Mouse (Mus musculus): ENCODE measurements around the gene Nlrp4e. TPM values are rescaled to one million over a fixed set of nuclear protein-coding genes. Genes with fewer than 3 reads are reported as not detected.
"Not testable (repeated sequence)": the region's sequence is repeated elsewhere in the genome, so short reads cannot be mapped to it uniquely, and the experiment has no call there.

Gene Nlrp4e
- total RNA-seq (2021), result not detected

GRCm38 (mm10) chr7:23300892-23301291 lies at the start of gene Nlrp4e:
TSS of gene Nlrp4e (plus strand) at chr7:23301192.
- DNase-seq, result not testable (repeated sequence)

GRCm38 (mm10) chr7:23251582-23251981 lies 49.4 kb upstream of the Nlrp4e start, which contains the start of gene Vmn1r166:
TSS of gene Vmn1r166 (minus strand) at chr7:23251682.
- DNase-seq, result not testable (repeated sequence)

DNA sequence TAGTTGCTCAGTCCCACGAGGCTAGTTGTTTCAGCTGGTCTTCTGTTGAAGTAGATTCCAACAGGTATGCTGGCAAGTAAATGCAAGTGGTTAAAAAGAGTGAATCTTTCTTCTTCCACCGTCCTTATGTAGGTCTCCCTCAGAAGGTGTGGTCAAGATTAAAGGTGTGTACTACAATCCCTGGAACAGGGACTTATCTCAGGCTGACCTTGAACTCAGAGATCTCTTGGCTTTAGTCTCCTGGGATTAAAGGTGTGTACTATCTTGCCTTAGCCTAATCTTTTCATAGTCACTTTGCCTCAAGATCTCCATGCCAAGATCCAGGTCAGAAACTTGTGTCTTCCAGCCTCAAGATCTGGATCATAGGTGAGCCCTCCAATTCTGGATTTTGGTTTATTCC lies 22.2 kb upstream of the Nlrp4e start, which contains the start of gene Gm6902:
TSS of gene Gm6902 (minus strand) at position 101 of the 400 bp plus-strand sequence.
- not testable (repeated sequence) for DNase-seq

DNA sequence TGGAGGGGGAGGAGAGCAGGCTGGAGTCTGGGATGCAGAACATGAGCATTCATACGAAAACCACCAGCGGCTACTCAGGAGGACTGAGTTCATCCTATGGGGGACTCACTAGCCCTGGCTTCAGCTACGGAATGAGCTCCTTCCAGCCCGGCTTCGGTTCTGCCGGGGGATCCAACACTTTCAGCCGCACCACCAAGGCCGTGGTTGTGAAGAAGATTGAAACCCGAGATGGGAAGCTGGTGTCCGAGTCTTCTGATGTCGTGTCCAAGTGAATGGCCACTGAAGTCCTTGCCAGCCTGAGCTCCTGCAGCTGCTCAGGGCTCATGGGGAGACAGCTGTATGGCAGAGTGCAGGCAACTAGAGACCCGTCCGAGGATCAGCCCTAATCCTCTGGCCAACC lies 57.3 kb downstream of the Nlrp4e start:
- DNase-seq, result not testable (repeated sequence)

DNA sequence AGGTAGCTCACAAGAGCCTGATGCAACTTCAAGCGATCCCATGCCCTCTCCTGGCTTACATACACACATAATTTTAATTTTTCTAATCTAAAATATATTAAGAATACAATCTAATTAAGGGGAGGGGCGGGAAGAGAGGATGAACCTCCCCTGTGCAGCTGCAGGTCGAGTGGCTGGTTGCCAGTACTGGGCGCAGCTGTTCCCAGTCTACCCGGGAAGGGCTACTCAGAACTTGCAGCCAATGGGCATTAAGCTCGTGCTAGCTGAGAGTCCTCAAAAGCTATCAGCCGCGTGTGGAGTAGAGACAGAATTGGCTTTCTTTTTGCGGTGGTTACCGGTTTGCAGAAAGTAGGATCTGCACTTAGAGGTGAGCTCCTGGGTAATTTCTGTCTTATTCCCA lies 84.6 kb downstream of the Nlrp4e start, which contains the start of gene Nlrp5:
TSS of gene Nlrp5 (plus strand) at position 301 of the 400 bp plus-strand sequence.
- DNase-seq, result no peak

Small RNAs within 50 kb of the gene (microRNA-seq; reads per million reads assigned to microRNA genes)
- 0 reads per million in 2 experiments for gene Gm25196

Other genes starting within 250 kb of the Nlrp4e start
- gene Vmn1r163, start 245.7 kb upstream of the Nlrp4e start, total RNA-seq (2021), result not detected
- not detected for gene Gm8720, start 233.7 kb upstream of the Nlrp4e start, total RNA-seq (2021)
- gene Gm10662, start 156.7 kb upstream of the Nlrp4e start, total RNA-seq (2021), result not detected
- gene Vmn1r165, start 83.9 kb upstream of the Nlrp4e start, total RNA-seq (2021), result not detected
- not detected for gene Vmn1r166, start 49.5 kb upstream of the Nlrp4e start, total RNA-seq (2021)
- gene Gm6902, start 22.3 kb upstream of the Nlrp4e start, total RNA-seq (2021), result not detected
- under 1 TPM in 1 of 2 experiments, not detected in 1; 0.22 TPM for gene Nlrp5, start 84.7 kb downstream of the Nlrp4e start, total RNA-seq (2021)
- gene Vmn1r167, start 206.0 kb downstream of the Nlrp4e start, total RNA-seq (2021), result not detected
- not detected for gene Vmn1r168, start 238.5 kb downstream of the Nlrp4e start, total RNA-seq (2021)

Data from layer of hippocampus, postnatal 36 days (tissue).